Mouse (Mus musculus) heart, adult 18-20 months (tissue): Measurements from ENCODE around the gene H2-T22. TPM values are rescaled to one million over a fixed set of nuclear protein-coding genes. Genes with fewer than 3 reads are reported as not detected.
"Not testable (repeated sequence)": the region's sequence is repeated elsewhere in the genome, so short reads cannot be mapped to it uniquely, and the experiment has no call there.

Source experiments
- DNase-seq, 2 experiments: peaks; one replicate each; pipeline ENCODE4 v3.0.0; 2021 to 2022; ENCODE audit warnings: mixed read lengths in 1 of 2
- total RNA-seq, 2 experiments: library from RNA; stranded (reverse); gene quantifications; 2 replicates each; pipeline ENCODE4 v1.2.3; 2021

Gene H2-T22
- total RNA-seq, 2 experiments from 2014 or later: 15.0 to 23.6 TPM

DNA sequence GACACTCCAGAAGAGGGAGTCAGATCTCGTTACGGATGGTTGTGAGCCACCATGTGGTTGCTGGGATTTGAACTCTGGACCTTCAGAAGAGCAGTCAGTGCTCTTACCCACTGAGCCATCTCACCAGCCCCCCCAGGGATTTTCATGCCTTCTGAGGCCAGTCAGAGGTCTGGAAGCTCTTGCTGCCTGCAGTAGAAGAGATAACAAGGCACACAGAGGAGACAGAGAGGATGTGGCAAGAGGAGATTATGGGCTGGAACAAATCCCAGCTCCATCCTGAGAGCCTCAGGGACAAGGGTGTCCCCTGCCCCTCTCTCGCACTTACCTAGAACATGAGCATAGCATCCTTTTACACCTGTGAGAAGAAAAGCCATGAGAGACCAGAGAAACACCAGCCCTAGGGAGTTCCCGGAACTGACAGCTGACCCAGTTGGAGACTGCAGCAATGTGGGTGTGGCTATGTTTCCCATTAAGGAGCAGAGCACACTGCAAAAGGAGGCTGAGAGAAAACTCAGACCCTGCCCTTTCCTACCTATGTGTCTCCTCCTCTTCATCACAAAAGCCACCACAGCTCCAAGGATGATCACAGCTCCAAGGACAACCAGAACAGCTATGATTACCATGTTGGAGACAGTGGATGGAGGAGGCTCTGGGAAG lies 12.4 kb downstream of the H2-T22 start:
- DNase-seq: peak; percentile 54 to 61

DNA sequence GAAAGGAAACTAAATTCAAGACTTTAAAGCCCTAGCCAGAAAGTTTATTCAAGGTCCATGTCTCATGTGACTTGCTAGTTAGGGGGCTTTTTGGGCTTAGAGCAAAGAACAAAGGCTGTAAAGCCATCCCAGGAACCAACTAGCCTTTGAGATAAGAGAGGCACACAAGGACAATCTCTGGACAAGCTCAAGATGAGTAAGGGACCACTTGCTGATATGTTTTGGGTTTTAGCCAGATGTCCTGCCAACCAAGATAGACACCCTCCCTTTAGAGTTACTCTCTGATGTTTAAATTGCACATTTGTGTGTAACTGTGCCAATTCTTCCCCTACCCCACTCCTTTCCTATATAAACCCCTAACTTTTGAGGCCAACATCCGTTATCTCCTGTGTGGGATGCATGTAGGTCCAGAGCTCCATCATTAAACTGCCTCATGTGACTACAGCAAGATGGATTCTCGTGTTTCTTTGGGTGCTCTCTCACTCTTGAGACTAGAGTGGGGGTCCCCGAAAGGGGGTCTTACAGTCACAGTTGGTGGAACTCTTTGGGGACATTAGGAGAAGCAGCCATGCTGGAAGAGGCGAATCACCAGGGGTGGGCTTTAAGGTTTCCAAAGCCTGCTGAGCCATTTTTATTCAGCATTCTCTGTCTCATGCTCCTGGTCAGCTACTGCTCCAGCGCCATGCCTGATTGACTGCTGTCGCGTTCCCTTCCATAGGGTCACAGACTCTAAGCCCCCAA lies 13.5 kb downstream of the H2-T22 start:
- no peak for DNase-seq

DNA sequence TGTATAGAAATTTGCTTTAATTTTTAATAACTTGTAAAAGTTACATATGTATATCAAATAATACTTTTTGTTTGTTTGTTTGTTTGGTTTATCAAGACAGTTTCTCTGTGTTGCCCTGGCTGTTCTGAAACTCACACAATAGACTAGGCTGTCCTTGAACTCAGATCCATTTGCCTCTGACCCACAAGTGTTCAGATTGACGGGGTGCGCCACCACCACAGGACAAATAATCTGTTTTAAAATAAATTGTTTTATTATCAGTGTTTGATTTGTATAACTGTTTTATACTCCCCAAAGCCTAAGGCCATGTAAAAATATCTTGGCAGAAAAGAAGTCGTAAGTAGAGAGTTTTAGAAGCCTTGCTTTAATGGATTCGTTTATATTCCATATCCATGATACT lies 14.9 kb downstream of the H2-T22 start:
- no peak for DNase-seq

DNA sequence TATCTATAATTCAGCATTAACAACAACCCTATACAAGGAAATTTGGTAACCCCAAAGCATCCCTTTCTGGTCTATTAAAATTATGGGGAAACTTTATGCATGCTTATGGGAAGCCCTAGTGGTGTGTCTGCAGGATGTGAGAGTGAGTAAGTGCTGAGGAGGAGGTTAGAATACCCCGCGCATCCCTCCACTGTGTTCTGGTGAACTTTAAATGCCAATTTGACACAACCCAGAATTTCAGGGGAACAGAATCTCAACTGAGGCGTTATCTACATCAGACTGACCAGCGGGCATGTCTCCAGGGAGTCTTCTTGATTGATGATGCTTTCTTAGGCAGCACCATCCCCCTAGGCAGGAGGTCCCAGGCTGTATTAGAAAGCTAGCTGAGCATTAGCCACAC lies 16.6 kb downstream of the H2-T22 start:
- DNase-seq: no peak

DNA sequence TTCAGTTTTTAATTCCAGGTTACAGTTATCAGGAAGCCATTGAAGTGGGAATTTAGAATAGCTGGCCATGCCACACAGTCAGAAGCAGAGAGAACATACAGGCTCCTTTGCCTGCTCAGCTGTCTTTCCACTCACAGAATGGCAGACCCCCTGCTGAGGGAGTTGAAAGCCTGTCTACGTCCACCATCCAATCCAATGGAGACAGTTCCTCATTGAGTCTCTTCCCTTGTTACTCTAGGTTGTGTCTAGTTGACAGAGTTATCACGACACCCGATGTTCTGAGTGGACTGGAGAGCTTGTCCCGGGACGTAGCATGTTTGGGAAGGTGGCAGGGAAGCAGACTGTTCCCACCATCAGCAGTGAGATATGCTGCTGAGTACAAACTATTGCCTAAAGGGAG lies 17.4 kb downstream of the H2-T22 start:
- DNase-seq: no peak

DNA sequence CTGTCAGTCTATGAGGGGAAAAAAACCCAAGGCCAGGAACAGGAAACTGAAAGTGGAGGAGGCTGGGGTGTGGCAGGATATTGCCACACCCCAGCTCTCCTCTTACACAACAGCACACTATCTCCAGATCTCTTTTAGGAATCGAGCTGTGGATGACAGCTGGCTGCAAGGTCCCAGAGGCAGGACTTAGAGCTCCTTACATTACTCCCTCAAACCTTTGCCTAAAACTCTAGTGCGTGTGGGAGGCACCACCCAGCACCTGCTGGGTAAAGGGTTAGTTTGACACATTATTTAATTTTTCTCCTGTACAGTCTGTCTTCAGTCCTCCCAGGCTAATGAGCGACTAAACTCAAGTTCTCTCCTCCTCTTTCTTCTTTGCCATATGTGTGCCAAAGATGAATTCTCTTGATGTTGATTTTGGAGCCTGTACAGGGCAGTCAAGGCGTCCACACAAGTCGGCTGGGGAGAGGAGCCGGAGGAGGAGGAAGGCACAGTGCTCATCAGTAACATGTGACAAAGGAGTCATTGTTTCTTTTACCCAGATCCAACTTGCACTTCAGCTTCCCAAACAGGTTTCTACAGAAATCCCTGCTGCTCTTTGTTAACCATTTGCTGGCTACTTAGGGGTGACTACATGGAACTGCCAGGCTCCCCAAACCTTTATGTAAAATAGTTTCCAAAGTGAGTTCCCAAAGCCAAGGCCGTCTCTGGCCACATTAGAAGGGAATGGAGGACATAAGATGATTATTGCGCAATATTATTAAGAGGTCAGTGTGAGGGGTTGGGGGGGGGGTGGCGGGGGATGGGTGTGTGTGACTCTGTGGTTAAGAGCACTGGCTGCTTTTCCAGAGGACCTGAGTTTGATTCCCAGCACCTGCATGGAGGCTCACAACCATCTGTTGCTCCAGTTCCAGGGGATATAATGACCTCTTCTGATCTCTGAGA lies 18.6 kb downstream of the H2-T22 start:
- peak; percentile 62 to 71 for DNase-seq

DNA sequence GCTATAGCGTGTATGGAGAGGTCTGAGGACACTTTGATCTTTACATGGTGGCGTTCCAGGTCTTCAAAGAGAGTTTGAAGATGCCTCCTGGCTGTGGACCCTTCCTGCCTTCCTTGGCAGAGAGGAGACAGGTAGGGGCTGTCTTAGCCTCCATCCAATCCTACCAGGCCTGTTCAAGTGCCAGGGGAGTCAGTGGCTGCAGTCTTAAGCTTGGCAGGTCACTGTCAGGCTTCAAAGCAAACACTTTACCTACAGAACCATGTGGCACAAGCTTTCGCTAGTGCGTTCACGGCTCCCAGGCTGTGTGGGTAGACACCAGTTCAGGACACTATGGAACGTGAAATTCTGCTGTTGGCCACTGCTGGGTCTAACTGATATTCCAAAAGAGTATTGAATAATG lies 19.6 kb downstream of the H2-T22 start:
- DNase-seq: no peak

DNA sequence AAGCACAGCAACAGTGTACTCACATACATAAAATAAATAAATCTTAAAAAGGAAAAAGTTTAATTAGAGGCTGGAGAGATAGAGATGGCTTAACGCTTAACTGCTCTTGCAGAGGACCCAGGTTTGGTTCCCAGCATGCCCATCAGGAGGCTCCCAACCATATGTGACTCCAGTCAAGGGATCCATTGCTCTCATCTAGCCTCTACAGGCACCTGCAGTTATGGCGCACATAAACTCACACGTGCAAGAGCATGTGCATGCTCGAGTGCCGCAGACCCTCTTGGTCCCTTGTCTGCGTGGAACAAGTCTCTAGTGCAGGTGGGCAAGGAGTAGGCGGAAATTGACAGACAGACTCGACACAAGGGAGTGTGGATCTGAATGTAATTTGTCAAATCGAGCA lies 20.4 kb downstream of the H2-T22 start:
- DNase-seq: no peak

DNA sequence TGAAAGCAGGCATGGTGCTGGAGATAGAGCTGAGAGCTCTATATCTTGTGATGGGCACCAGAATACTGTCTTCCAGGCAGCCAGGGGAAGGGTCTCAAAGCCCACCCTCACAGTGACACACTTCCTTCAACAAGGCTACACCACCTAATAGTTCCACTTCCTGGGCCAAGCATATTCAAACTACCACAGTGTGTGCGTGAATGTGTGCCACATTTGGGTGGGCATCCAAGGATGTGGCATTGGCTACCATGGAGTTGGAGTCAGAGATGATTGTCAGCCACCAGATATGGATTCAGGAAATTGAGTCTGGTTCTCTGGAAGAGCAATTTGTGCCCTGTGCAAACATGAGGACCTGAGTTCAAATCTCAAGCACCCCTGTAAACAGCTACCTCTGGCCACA lies 21.2 kb downstream of the H2-T22 start:
- DNase-seq: no peak

DNA sequence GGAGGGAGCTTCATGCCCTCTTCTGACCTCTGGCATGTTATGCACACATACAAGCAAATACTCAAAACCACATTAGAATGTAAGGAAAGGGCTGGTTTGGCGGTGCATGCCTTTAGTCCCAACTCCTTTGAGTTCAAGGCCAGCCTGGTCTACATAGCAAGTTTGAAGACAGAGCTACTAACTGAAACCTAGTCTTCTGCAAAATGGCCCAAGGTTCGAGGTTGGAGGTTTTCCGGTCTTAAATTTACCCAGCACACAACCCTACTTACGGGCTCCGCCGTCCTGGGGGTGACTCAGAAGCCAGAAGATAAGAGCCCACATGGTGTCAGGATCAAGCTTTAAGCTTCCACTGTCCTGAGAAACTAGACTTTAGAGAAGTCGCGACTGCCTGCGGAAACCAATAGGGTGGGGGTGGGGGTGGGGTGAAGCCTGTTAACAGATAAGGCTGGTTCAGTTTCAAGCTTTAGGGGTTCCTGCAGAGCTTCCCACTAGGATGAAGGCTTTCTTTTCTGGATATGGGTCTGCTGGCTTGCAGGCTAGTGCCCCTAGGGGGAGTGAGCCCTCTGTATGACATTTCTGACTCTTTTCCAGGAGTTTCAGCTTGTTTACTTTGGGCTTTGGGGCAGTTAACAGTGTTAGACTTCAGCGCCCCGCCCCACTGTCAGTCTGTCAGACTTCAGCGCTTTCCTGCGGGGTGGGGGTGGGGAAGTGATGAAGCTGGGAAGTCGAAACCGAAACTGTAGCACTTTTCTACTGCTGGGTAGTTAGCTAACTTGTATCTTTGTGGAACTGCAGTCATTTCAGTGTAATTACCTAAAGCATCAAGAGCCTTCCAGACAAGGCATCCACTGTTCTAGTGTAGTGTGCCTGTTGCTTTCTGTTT lies 22.1 kb downstream of the H2-T22 start, which contains the start of gene H2-T24:
TSS of gene H2-T24 (minus strand) at position 370 of the 883 bp plus-strand sequence.
- DNase-seq: peak; percentile 88 to 91

DNA sequence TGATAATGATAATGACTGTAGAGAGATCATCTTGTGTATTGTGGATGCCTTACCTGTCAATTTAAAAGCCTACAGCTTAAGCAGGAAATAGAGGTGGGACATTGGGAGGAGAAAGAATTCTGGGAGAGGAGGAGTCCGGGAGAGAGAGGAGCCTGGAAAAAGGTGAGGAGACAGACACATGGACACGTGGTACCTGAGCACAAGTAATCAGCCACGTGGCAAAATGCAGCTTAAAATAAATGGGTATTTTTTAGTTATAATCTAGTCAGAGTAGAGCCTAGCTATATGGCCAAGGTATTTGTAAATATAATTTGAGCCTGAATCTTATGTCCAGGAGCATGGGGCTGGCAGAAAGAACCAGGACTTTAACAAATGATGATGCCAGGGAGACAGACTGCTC lies 23.0 kb downstream of the H2-T22 start:
- DNase-seq: no peak

DNA sequence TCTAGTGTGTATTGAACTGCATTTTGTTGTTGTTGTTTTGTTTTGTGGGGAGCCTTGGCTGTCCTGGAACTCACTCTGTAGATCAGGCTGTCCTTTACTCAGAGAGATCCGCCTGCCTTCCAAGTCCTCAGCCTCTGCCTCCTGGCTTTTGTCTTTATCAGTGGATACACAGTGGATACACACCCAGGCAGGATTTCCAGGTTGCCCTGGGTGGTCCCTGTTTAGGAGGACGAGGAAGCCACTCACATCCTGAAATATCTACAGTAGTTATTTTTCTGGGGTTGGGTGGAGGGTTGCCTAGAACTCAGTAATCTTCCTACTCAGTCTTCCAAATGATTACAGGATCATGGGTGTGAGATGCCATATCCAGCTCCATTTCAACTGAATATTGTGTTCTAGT lies 23.6 kb downstream of the H2-T22 start:
- peak; percentile 51 to 83 for DNase-seq

DNA sequence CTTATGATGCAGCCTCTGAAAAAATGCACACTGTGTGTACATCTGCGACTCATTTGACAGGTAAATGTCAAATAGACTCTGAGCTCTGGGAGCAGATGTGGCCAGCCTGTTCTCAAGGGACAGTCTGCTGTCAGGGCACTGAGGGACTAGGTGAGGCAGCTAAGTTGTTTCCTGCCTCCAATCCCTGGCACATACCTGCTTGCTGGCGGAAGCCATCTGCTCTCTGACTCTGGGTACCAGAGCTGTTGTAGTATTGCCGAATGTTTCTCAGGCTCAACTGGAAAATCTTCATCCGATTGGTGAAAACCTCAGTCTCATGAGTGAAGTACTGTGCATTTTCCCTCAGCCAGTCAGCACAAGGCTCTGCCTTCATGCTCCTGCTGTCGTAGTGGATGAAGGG lies 25.5 kb downstream of the H2-T22 start:
- no peak for DNase-seq

DNA sequence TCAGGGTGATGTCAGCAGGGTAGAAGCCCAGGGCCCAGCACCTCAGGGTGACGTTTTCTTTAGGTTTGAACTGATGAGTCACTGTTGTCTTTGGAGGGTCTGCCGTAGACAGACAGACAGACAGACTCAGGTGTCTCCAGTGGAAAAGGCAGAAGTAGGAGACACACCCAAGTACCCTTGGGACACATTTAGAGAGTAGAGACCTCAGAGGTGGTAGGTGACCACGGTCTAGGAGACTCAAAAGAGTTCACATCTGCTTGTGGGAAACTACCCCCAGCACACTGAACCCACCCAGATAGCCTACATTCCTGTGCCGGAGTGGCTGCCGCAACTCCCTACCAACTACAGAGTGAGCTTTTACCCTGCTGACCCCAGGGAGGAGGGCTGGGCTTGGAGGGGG lies 27.6 kb downstream of the H2-T22 start:
- DNase-seq: no peak

DNA sequence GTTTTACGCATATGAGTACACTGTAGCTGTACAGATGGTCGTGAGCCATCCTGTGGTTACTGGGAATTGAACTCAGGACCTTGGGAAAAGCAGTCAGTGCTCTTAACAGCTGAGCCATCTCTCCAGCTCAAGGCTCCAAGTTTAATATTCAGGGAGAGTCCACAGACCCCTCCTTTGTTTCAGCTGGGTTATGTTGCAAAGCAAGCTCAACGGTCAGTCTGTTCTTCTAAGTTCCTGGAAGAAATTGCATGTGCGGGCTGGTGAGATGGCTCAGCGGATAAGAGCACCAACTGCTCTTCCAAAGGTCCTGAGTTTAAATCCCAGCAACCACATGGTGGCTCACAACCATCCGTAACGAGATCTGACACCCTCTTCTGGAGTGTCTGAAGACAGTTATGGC lies 38.1 kb downstream of the H2-T22 start:
- DNase-seq: not testable (repeated sequence)

DNA sequence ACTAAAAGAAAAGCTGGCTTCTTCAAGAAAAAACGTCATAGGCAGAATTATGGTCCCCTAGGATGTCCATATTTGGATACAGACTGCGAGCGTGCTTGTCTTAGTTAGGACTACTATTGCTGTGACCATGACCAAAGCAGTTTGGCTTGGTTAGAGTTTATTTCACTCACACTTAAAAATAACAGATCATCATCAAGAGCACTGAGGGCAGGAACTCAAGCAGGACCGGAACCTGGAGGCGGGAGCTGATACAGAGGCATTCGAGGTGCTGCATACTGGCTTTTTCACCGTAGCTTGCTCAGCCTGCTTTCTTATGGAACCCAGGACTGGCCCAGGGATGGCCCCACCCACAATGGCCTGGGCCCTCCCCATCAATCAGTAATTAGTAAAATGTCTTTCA lies 39.2 kb downstream of the H2-T22 start:
- DNase-seq: no peak

DNA sequence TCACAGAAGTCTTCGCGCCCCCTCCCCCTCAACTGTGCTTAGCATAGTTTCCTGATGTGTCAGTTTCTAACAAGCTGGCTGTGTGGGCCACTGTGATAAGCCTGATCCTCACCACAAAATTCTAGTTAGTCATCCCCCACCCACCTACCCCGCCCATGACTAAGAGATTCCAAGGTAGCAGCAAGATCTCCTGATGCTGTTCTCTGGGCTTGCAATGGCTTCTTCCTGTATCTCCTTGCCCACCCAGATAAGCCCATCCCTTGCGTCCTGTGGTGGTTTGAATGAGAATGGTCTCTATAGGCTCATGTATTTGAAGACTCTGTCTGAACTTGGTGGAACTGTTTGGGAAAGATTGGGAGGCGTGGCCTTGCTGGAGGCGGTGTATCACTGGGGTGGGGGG lies 40.6 kb downstream of the H2-T22 start:
- DNase-seq: no peak

DNA sequence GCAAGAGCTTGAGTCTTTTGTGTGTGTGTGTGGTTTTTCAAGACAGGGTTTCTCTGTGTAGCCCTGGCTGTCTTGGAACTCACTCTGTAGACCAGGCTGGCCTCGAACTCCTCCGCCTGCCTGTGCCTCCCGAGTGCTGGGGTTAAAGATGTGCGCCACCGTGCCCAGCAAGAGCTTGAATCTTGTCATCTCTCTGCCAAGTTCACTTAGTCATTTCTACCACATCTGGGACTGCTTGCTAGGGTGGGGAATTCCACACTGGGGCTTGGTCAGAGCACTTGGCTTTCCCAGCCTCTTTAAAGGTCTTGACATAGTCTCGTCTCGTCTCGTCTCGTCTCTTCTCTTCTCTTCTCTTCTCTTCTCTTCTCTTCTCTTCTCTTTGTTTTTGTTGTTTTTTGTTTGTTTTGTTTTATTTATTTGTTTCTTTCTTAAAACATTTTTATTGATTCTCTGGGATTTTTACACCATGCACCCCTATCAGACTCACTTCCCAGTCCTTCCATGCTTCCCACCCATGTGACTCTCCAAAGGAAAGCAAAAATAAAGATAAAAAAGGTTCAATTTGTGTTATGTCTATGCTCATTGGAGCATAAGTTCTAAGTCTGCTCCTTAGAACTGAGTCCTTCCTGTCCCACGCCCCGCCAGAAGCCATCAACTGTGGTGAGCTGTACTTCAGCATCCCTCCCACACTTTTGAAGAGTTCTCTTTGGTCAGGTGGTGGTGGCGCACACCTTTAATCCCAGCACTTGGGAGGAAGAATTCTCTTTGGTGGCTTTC lies 41.2 kb downstream of the H2-T22 start:
- peak in 1 of 2 experiments; percentile 29 for DNase-seq

DNA sequence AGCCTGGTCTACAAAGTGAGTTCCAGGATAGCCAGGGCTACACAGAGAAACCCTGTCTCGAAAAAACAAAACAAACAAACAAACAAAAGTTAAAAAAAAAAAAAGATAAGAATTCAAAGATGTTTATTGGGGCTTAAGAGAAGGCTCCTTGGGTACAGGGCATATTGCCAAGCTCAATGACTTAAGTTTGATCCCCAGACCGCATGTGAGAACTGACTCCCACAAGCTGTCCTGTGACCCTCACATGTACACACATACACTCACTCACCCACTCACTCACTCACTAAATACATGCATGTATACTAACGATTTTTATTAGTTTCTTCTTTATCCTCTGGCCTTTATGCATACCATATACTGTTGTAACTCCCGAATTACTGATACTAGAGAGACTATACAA lies 42.2 kb downstream of the H2-T22 start:
- DNase-seq: no peak

DNA sequence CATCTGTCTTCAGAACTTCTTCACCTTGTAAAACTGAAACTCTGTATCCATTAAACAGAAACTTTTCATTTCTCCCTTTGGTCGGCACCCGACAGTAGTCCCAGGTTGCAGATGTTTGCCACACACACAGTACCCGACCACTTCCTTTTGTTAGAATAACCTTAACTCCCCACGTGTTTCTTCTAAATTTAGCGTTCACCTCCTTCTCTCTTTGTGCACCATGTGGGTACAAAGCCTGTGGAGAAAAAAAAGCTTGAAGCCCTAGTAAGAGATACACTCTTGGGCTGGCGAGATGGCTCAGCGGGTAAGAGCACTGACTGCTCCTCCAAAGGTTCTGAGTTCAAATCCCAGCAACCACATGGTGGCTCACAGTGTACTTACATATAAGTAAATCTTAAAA lies 43.2 kb downstream of the H2-T22 start:
- peak; percentile 42 to 49 for DNase-seq
